Mouse (Mus musculus) right cerebral cortex, adult 2 months (tissue): ENCODE results near the gene Gtf2f1.

Source experiments
- DNase-seq, 2 experiments: peaks; one replicate each; pipeline ENCODE4 v3.0.0; 2021 to 2022; ENCODE audit warnings: low spot score in 2 of 2

The Gtf2f1 gene

GRCm38 (mm10) chr17:56975391-56975790, 35.7 kb downstream of the Gtf2f1 start:
- DNase-seq: no peak

GRCm38 (mm10) chr17:56974708-56975240, 36.3 kb downstream of the Gtf2f1 start:
- no peak for DNase-seq

GRCm38 (mm10) chr17:56973956-56974707, 37.0 kb downstream of the Gtf2f1 start:
- no peak for DNase-seq

GRCm38 (mm10) chr17:56970081-56970480, 41.0 kb downstream of the Gtf2f1 start:
- DNase-seq: no peak

- DNase-seq: no peak
Observed at GRCm38 (mm10) chr17:56969321-56969720, 41.8 kb downstream of the Gtf2f1 start.

GRCm38 (mm10) chr17:56963646-56964045, 47.4 kb downstream of the Gtf2f1 start:
- DNase-seq: no peak

GRCm38 (mm10) chr17:56962642-56963405, 48.3 kb downstream of the Gtf2f1 start:
- DNase-seq: no peak

- no peak for DNase-seq
Observed at GRCm38 (mm10) chr17:56961880-56962279, 49.2 kb downstream of the Gtf2f1 start.

GRCm38 (mm10) chr17:56958667-56959066, 52.4 kb downstream of the Gtf2f1 start:
- no peak for DNase-seq

GRCm38 (mm10) chr17:56957763-56958429, 53.2 kb downstream of the Gtf2f1 start:
- no peak for DNase-seq

- DNase-seq: no peak
Observed at GRCm38 (mm10) chr17:56954871-56955270, 56.2 kb downstream of the Gtf2f1 start.
